Mouse (Mus musculus) right cerebral cortex, postnatal 14 days (tissue): Measurements from ENCODE around the gene Sptb.
A peak's percentile ranks its signal among the peaks of the same experiment; 100 is the strongest.

Experiments
- DNase-seq: peaks from one replicate; pipeline ENCODE4 v3.0.0; 2022

Sptb gene

DNA sequence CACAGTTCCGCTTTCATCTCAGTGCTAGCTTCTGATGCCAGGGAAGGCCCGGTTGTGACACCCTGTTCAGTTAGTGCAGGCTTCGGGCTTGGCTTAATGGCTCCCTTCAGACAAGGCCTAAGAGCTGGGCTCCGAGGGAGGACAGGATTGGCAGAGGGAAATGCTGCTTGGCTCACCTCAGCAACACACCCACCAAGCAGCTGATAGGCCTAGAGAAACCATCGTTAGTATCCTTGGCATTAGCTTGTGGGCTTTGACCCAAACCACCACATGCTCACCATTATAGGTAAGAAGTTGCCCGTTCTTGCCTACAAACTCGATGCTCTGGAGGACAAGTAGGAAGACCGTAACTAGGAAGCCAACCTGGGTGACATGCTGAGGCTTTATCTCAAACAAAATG is 38.3 kb downstream of the Sptb start:
- no peak for DNase-seq

- no peak for DNase-seq
Observed at GRCm38 (mm10) chr12:76670533-76671086, 39.7 kb downstream of the Sptb start.

DNA sequence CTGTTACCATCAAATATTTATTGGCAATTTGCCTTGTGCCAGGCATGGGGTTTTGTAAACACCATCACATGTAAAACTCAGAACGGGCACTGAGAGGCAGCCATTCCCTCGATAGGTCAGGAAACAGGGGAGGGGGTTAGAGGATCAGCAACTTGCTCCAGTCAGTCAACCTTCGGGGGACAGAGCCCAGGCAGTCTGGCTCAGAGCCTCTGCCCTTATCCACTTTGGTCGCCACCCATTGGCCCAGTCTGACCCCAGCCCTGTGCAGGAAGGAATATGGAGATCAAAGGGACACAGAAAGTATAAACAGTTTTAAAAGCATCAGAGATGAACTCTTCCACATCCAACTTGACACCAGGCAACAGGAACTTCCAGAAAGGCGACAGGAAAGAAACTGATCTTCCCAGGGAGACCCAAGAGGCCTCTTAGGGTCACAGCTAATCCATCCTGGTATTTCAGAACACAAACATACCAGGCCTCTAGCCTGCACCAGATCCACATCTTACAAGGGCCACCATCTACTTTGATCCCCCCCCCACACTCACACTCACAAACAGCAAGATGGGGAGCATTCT is 40.3 kb downstream of the Sptb start:
- DNase-seq: no peak

DNA sequence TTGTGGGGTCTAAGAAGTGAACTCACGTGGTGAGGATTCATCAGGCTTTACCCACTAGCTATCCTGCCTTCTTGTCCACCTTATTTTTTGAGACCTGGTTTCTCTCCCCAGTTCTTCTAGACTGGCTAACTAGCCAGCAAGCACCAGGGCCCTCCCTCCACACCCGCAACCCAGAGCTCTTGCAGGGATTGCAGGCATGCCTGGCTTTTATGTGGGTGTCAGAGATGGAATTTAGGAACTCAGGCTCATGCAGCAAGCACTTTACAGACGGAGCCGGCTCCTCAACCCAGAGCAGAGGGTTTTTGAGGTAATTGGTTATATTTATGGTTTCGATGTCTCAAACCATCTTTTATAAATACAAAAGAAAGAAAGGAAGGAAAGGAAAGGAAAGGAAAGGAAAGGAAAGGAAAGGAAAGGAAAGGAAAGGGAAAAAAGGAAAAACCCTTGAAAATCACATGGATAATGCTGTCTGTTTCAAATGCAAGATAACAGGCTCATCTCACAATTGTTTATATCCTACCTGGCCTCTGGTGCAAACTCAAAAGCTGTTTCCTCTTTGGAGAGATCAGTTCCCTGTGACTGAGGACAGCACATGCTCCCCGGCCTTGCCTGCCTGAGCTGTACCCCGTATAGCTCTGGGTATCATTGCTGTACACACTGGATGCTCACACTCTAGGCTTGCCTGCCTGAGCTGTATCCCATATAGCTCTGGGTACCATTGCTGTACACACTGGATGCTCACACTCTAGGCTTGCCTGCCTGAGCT is 41.5 kb downstream of the Sptb start:
- no peak for DNase-seq

DNA sequence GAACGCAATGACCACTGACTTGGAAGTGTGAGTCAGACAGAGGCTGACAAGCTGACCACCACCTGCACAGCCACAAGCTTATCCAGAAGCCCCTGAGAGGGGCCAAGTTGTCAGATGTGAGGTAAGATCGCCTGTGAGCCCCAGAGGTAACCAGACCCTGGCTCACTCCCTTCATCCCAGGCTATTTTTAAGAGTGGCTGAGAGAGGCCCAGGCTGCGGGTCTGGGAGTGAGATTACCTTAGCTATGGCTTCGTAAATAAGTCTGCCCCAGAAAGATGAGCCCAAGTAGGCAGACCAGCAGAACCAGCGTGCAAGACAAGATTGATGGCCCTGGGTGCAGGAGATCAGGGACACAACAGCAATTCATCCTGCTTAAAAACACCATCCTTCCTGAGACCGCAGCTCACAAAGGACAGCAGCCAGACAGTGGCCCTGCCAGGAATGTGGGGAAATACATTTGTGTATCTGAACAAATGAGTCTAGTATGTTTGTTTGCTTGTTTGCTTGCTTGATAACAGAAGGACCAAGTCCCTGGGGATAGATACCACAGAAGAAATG is 58.5 kb downstream of the Sptb start:
- no peak for DNase-seq

- peak; percentile 59 for DNase-seq
Observed at GRCm38 (mm10) chr12:76649708-76650687, 60.3 kb downstream of the Sptb start.

- DNase-seq: no peak
Observed at GRCm38 (mm10) chr12:76645222-76646110, 64.9 kb downstream of the Sptb start.

DNA sequence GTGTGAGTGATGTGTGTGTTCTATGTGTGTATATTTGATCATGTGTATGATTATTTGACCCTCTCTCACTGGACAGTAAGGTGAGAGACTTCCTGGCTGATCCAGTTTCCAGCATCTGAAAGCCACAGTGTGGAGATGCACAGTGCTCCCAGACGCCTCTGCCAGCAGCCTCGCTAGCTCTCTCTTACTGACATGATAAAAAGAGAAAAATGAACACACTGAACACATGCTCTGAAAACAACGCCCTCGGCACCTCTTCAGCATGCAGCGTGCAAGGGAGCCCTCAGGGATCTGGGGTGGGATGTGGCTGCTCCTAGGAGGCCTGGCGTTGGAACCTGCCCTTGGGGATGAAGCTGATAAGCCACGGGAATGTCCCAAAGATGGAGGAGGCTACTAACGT is 66.7 kb downstream of the Sptb start:
- DNase-seq: no peak

GRCm38 (mm10) chr12:76642616-76643015 is 67.7 kb downstream of the Sptb start:
- DNase-seq: no peak

GRCm38 (mm10) chr12:76640620-76641019 is 69.7 kb downstream of the Sptb start:
- no peak for DNase-seq

- no peak for DNase-seq
Observed at GRCm38 (mm10) chr12:76634899-76635693, 75.3 kb downstream of the Sptb start.

- DNase-seq: no peak
Observed at GRCm38 (mm10) chr12:76623374-76623773, 87.0 kb downstream of the Sptb start.

DNA sequence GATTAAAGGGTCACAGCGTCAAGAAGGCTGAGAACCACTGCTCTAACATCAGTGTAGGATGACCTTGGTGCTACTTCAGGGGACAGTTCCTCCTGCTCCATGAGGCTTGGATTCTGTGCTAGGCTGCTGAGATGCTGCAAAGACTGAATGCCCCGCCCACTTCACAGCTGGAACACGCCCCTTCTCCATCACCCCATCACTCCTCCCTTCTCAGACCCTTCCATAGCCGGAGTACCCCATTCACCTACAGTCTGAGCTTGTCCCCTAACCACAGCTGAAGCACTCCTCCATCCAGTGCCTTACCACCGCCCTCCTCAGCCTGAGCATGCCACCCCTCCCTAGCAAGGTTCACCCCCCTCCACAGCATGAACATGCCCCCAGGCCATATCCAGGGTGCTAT is 90.5 kb downstream of the Sptb start:
- no peak for DNase-seq

GRCm38 (mm10) chr12:76618175-76618574 is 92.2 kb downstream of the Sptb start:
- DNase-seq: no peak

- DNase-seq: no peak
Observed at GRCm38 (mm10) chr12:76615580-76615937, 94.8 kb downstream of the Sptb start.

- DNase-seq: no peak
Observed at GRCm38 (mm10) chr12:76614868-76615579, 95.3 kb downstream of the Sptb start.

DNA sequence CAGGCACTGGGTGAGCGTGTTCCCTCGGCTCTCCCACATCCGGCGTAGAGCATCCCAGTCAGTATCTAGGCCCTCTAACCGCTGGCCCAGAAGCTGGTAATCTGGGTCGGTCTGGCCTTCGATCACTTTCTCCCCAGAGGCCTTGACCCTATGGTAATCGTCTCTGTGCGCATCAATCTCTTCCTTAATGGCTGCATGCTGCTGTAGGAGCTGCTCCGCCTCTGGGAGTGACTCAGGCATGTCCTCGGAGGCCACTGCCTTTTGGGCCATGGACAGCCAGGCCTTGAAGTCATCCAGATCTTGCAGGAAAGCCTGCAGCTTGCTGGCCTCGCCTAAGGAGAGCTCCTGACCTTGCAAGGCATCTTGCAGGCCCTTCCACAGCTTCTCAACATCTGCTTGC is 97.7 kb downstream of the Sptb start:
- DNase-seq: no peak

DNA sequence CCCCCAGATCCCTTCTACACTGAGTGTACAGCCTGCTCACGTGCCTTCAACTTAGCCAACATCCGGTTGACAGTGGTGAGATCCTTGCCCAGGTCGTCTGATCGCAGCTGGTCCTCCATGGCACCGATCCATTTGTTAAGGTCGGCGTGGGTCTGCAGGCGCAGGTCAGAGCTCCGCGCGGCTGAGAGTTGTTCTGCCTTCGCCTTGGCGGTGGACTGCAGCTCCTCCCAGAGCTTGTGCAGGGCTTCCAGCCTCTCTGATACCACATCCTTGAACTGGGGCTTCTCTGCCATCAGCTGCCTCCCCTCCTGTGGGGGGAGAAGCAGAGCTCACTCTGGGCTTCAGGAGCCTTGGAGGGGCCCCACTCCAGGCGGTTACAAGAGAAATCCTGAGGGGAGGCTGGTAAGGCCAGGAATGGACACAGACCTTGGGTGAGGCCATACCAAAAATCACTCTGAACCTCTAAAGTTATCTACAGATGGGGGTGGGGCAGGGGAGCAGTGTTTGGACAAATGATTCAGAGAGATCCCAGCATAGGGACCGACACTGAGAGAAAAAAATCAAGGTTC is 101.3 kb downstream of the Sptb start:
- no peak for DNase-seq

DNA sequence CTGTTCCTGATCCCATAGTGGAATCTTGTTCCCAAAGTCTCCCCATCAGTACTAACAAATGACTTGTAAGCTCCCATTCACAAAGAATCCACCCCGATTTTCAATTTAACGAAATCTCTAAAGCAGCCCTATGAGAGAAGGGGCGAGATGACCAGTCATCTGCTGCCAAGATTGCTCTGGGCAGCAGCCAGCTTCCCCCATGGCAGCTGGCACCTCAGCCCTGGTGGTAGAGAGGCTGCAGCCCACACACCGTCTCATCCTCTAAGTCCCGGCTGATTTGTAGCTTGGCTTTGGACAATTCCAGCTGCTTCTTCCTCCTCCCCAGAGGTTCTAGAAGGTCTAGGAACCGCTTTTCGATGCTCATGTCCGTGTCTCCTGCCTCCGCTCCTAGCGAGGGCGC is 102.1 kb downstream of the Sptb start:
- DNase-seq: no peak

GRCm38 (mm10) chr12:76605837-76606236 is 104.5 kb downstream of the Sptb start:
- DNase-seq: no peak
